Mouse (Mus musculus) CH12.LX (cell line): Measurements from ENCODE around the gene Colgalt2. TPM values are rescaled to one million over a fixed set of nuclear protein-coding genes. Genes with fewer than 3 reads are reported as not detected.

ENCODE experiments used
- DNase-seq: peaks from one replicate; pipeline ENCODE4 v3.0.0-alpha.2; 2013; ENCODE audit errors: extremely low read depth
- H3K27ac ChIP-seq: 2 replicates; pipeline ENCODE4 v1.5.1; 2012; ENCODE audit warnings: low read depth, mild to moderate bottlenecking, control low read depth, moderate library complexity; ENCODE audit not compliant: insufficient read depth
- H3K27me3 ChIP-seq: replicated peaks from 2 replicates; pipeline ENCODE3; 2012; ENCODE audit warnings: inconsistent platforms
- H3K36me3 ChIP-seq, 2 experiments: replicated peaks in 1 of 2; 2 replicates each; pipeline versions ENCODE3 to v1.6.1; 2012; ENCODE audit warnings: inconsistent platforms in 1 of 2, low read length in 1 of 2, mild to moderate bottlenecking in 1 of 2, mixed read lengths in 1 of 2, moderate library complexity in 1 of 2; ENCODE audit not compliant: control insufficient read depth in 1 of 2, insufficient read depth in 1 of 2
- H3K4me1 ChIP-seq, 2 experiments: 2 replicates each; pipeline ENCODE4 v1.6.1; 2012; ENCODE audit warnings: inconsistent platforms in 1 of 2, moderate library complexity in 1 of 2; ENCODE audit not compliant: insufficient read depth in 2 of 2, control insufficient read depth in 1 of 2
- H3K4me2 ChIP-seq: 2 replicates; pipeline ENCODE4 v1.6.1; 2012; ENCODE audit warnings: low read depth, mild to moderate bottlenecking, control low read depth; ENCODE audit not compliant: poor library complexity, insufficient read depth, severe bottlenecking
- H3K4me3 ChIP-seq, 3 experiments: fragments of 150-350 bp in 1 of 3; sonication (generic) in 1 of 3; replicated peaks in 1 of 3; 2 replicates each; pipeline versions ENCODE3 to v1.5.1; 2011 to 2012; ENCODE audit warnings: low read depth in 2 of 3, low read length in 2 of 3, mild to moderate bottlenecking in 2 of 3, moderate library complexity in 2 of 3, control low read depth in 1 of 3, improper control_type of control experiment in 1 of 3, inconsistent platforms in 1 of 3, mixed read lengths in 1 of 3; ENCODE audit not compliant: poor library complexity in 1 of 3
- H3K79me2 ChIP-seq: replicated peaks from 2 replicates; pipeline ENCODE4 v1.6.1; 2012; ENCODE audit warnings: mild to moderate bottlenecking, moderate library complexity; ENCODE audit not compliant: control insufficient read depth, poor library complexity, insufficient read depth, severe bottlenecking; ENCODE audit errors: extremely low read depth
- H3K9ac ChIP-seq: 2 replicates; pipeline ENCODE4 v1.6.1; 2012; ENCODE audit warnings: low read depth, mild to moderate bottlenecking, control low read depth, moderate library complexity; ENCODE audit not compliant: insufficient read depth
- H3K9me3 ChIP-seq: replicated peaks from 2 replicates; pipeline ENCODE3; 2012; ENCODE audit warnings: low read length, inconsistent platforms, mixed read lengths
- BHLHE40 ChIP-seq: IDR thresholded peaks from 2 replicates; pipeline ENCODE4 v1.6.1; 2011; ENCODE audit warnings: mild to moderate bottlenecking, low read depth, low read length, improper control_type of control experiment
- CTCF ChIP-seq, 2 experiments: IDR thresholded peaks in 1 of 2; conservative IDR thresholded peaks in 1 of 2; 2 replicates each; pipeline ENCODE4 v1.5.1; 2011 to 2012; ENCODE audit warnings: low read depth in 2 of 2, low read length in 2 of 2, improper control_type of control experiment in 1 of 2, inconsistent platforms in 1 of 2, mild to moderate bottlenecking in 1 of 2, moderate library complexity in 1 of 2
- ELF1 ChIP-seq: IDR thresholded peaks from 2 replicates; pipeline ENCODE4 v1.6.1; 2014; ENCODE audit warnings: low read depth, mild to moderate bottlenecking, inconsistent platforms, low read length, improper control_type of control experiment
- ETS1 ChIP-seq: conservative IDR thresholded peaks from 2 replicates; pipeline ENCODE4 v1.6.1; 2012; ENCODE audit warnings: low read depth, mild to moderate bottlenecking, inconsistent platforms, low read length, improper control_type of control experiment, moderate library complexity
- HCFC1 ChIP-seq: IDR thresholded peaks from 2 replicates; pipeline ENCODE4 v1.6.1; 2012; ENCODE audit warnings: low read depth, mild to moderate bottlenecking, inconsistent platforms, low read length, improper control_type of control experiment
- JUN ChIP-seq: IDR thresholded peaks from 2 replicates; pipeline ENCODE4 v1.6.1; 2011; ENCODE audit warnings: low read depth, mild to moderate bottlenecking, low read length, improper control_type of control experiment, moderate library complexity; ENCODE audit not compliant: insufficient read depth
- MAZ ChIP-seq: IDR thresholded peaks from 2 replicates; pipeline ENCODE4 v1.6.1; 2012; ENCODE audit warnings: low read depth, mild to moderate bottlenecking, inconsistent platforms, low read length, improper control_type of control experiment, moderate library complexity
- MYC ChIP-seq: IDR thresholded peaks from 2 replicates; pipeline ENCODE4 v1.6.1; 2011; ENCODE audit warnings: low read depth, mild to moderate bottlenecking, improper control_type of control experiment, low read length
- NRF1 ChIP-seq: IDR thresholded peaks from 2 replicates; pipeline ENCODE4 v1.6.1; 2014; ENCODE audit warnings: low read depth, mild to moderate bottlenecking, inconsistent platforms, low read length, improper control_type of control experiment, moderate library complexity
- POLR2A ChIP-seq: IDR thresholded peaks from 2 replicates; pipeline ENCODE4 v1.6.1; 2011; ENCODE audit warnings: low read depth, mild to moderate bottlenecking, improper control_type of control experiment, low read length
- RAD21 ChIP-seq: IDR thresholded peaks from 2 replicates; pipeline ENCODE4 v1.6.1; 2011; ENCODE audit warnings: low read depth, mild to moderate bottlenecking, low read length, improper control_type of control experiment, moderate library complexity
- RCOR1 ChIP-seq: conservative IDR thresholded peaks from 2 replicates; pipeline ENCODE4 v1.6.1; 2012; ENCODE audit warnings: low read depth, mild to moderate bottlenecking, inconsistent platforms, low read length, improper control_type of control experiment
- UBTF ChIP-seq: IDR thresholded peaks from 2 replicates; pipeline ENCODE4 v1.6.1; 2012; ENCODE audit warnings: low read depth, mild to moderate bottlenecking, inconsistent platforms, low read length, improper control_type of control experiment, moderate library complexity
- USF1 ChIP-seq: IDR thresholded peaks from 2 replicates; pipeline ENCODE4 v1.6.1; 2014; ENCODE audit warnings: low read depth, mild to moderate bottlenecking, inconsistent platforms, low read length, improper control_type of control experiment
- ZC3H11A ChIP-seq: IDR thresholded peaks from 2 replicates; pipeline ENCODE4 v1.6.1; 2012; ENCODE audit warnings: low read depth, mild to moderate bottlenecking, inconsistent platforms, low read length, improper control_type of control experiment
- ZMIZ1 ChIP-seq: IDR thresholded peaks from 2 replicates; pipeline ENCODE4 v1.6.1; 2012; ENCODE audit warnings: low read depth, mild to moderate bottlenecking, inconsistent platforms, low read length, improper control_type of control experiment
- dilution Hi-C: fragments of 300-500 bp; cut with MboI; formaldehyde crosslinking; loops from 2 replicates; pipeline ENCODE4 v1.14.3; 2020; ENCODE audit warnings: low sequenced_read_pairs; ENCODE audit not compliant: extremely low pct_unique_long_range_greater_than_20kb, extremely low pct_ligation_motif_present
- in situ Hi-C: fragments of 300-500 bp; cut with MboI; formaldehyde crosslinking; loops from 3 replicates; pipeline ENCODE4 v1.14.3; 2019; ENCODE audit warnings: low sequenced_read_pairs, low pct_ligation_motif_present, low pct_unique_long_range_greater_than_20kb, mixed read lengths
- polyA plus RNA-seq: library from polyadenylated mRNA; unstranded; fragments of >175 nt; gene quantifications from 2 replicates; pipeline ENCODE4 v1.2.1, GENCODE M21; 2012; ENCODE audit warnings: low read depth; ENCODE audit not compliant: insufficient read length
- total RNA-seq, 2 experiments: library from RNA; depleted of rRNA; stranded (reverse); fragments of 300-350 nt in 1 of 2; fragments of >200 nt in 1 of 2; gene quantifications; 2 replicates each; pipeline ENCODE4 v1.2.3; 2012 to 2014

The Colgalt2 gene
- total and polyA plus RNA-seq, 3 experiments: not detected

DNA sequence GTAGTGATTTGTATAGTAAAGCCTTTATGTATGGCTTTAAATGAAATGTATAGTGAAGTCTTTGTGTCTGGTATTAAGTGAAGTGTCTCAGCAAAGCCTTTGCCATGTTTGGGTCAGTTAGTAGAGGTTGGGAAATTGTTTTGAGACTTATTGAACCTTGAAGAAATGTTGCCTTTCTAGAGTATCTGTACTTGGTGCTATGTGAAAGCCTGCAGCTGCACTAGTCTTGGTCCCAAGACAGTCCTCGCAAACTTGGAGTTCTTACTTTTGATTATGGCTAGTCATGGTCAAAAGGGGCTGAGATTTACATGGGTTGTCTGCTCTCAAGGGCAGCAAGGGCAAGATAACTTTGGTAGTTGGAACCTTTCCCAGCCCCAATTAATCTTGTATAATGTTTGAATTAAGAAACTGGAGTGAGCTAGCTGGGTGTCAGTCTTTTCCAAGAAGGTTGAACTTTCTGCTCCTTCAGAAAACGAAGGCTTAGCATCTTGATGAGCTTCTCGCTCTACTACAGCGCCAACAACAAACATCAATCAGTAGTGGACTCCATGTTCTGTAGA, 4.6 kb upstream of the Colgalt2 start:
- Histone ChIP-seq H3K4me1 (no peaks in the 10 kb centered on the region), H3K4me3 (no peak overlapping the region), H3K27ac (no peak overlapping the region), H3K27me3 (no peaks in the 10 kb centered on the region), H3K36me3 (no peaks in the 10 kb centered on the region), H3K79me2 (no peaks in the 10 kb centered on the region), H3K9ac (no peak overlapping the region), H3K9me3 (peaks cover 22% of the 10 kb centered on the region), H3K4me2 (no peak overlapping the region)
- dilution Hi-C loops (no loop called here), in situ Hi-C loops (no loop called here)
- TF ChIP-seq ETS1 (no peak), MYC (no peak), MAZ (no peak), RCOR1 (no peak), RAD21 (no peak), ZMIZ1 (no peak), HCFC1 (no peak), POLR2A (no peak), JUN (no peak), UBTF (no peak), ZC3H11A (no peak)
- DNase-seq: no peak

DNA sequence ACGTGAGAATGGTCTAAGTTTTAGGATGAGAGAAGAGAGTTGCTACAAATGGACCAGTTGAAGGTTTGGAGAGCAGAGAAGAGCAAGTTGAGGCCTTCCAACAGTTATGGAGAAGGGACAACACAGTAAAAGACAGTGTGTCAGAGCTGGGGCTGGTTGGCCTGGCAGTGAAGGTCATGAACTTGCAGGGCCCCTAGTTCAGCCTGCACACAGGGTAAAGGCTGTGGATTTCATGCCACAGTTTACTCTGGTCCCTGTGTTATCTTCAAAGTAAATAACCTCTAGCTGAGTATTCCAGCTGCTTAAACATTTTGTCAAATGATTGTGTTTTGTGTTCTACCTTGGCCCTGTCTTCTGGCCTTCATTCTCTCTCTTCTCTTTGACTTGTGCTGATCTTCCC, 922 bp upstream of the Colgalt2 start:
- Histone ChIP-seq H3K9me3 (peaks cover 21% of the 10 kb centered on the region), H3K4me1 (no peaks in the 10 kb centered on the region), H3K36me3 (no peaks in the 10 kb centered on the region), H3K27me3 (no peaks in the 10 kb centered on the region), H3K27ac (no peak overlapping the region), H3K4me3 (no peak overlapping the region), H3K9ac (no peak overlapping the region), H3K4me2 (no peak overlapping the region), H3K79me2 (no peaks in the 10 kb centered on the region)
- no peak for TF ChIP-seq NRF1
- TF ChIP-seq CTCF (conservative IDR thresholded peaks at IDR 0.05 in 1 of 2, IDR thresholded peaks at IDR 0.05 in 1 of 2; ENCODE audit: low read depth in 2 of 2, low read length in 2 of 2): no peak
- no peak for TF ChIP-seq ZMIZ1
- TF ChIP-seq RCOR1: no peak
- no peak for TF ChIP-seq USF1
- no peak for TF ChIP-seq ELF1
- TF ChIP-seq BHLHE40: no peak
- no peak for TF ChIP-seq JUN
- no peak for TF ChIP-seq ZC3H11A
- dilution Hi-C loops (no loop called here), in situ Hi-C loops (no loop called here)
- no peak for DNase-seq
